Mouse (Mus musculus) hindbrain, embryonic 16.5 days (tissue): ENCODE measurements around the gene Foxp1. TPM values are rescaled to one million over a fixed set of nuclear protein-coding genes. Genes with fewer than 3 reads are reported as not detected.

Experiments used
- ATAC-seq: fragments of 200-750 bp; cut with Nextera tagmentation; 2 replicates; pipeline ENCODE4 v1.8.0; 2017; ENCODE audit warnings: moderate TSS enrichment, moderate library complexity
- H3K27ac ChIP-seq: fragments of 300-500 bp; sonication (generic); 2 replicates; pipeline ENCODE4 v1.5.1; 2014; ENCODE audit warnings: low read depth, mild to moderate bottlenecking, control low read depth, low read length, moderate library complexity
- H3K27me3 ChIP-seq: fragments of 300-500 bp; sonication (generic); replicated peaks from 2 replicates; pipeline ENCODE4 v1.6.1; 2014; ENCODE audit warnings: low read length; ENCODE audit not compliant: control insufficient read depth, insufficient read depth
- H3K36me3 ChIP-seq: fragments of 300-500 bp; sonication (generic); 2 replicates; pipeline ENCODE4 v1.6.1; 2014; ENCODE audit warnings: mild to moderate bottlenecking, low read length, moderate library complexity, mixed read lengths; ENCODE audit not compliant: control insufficient read depth, insufficient read depth
- H3K4me1 ChIP-seq: fragments of 300-500 bp; sonication (generic); 2 replicates; pipeline ENCODE4 v1.6.1; 2014; ENCODE audit warnings: low read depth, low read length; ENCODE audit not compliant: control insufficient read depth, insufficient read depth
- H3K4me2 ChIP-seq: fragments of 300-500 bp; sonication (generic); 2 replicates; pipeline ENCODE4 v1.6.1; 2014; ENCODE audit warnings: mild to moderate bottlenecking, low read length, control low read depth, moderate library complexity
- H3K4me3 ChIP-seq: fragments of 300-500 bp; sonication (generic); 2 replicates; pipeline ENCODE4 v1.5.1; 2014; ENCODE audit warnings: mild to moderate bottlenecking, low read length, control low read depth, moderate library complexity
- H3K9ac ChIP-seq: fragments of 300-500 bp; sonication (generic); 2 replicates; pipeline ENCODE4 v1.6.1; 2014; ENCODE audit warnings: low read depth, mild to moderate bottlenecking, control low read depth, low read length, moderate library complexity
- H3K9me3 ChIP-seq: fragments of 300-500 bp; sonication (generic); 2 replicates; pipeline ENCODE4 v1.6.1; 2014; ENCODE audit warnings: mild to moderate bottlenecking, low read length, moderate library complexity; ENCODE audit not compliant: control insufficient read depth
- WGBS: fragments of 180-500 bp; shearing (Covaris S2); extraction: QIAGEN DNeasy Blood & Tissue Kit; methylation state at CpG from one replicate; pipeline ENCODE4 v1.1.7; 2014; 5-methylcytosine and 5-hydroxymethylcytosine counted together
- polyA plus RNA-seq: library from polyadenylated mRNA; unstranded; fragments of >200 nt; fragmentation: Nextera tagmentation; extraction: Ambion mirVana; gene quantifications from 2 replicates; pipeline ENCODE4 v1.2.1, GENCODE M21; 2015

Gene Foxp1
- polyA plus RNA-seq, 1 experiment from 2014 or later: 47.8 TPM

GRCm38 (mm10) chr6:99103911-99104310, 418.6 kb downstream of the Foxp1 start:
- ATAC-seq: no peak
- H3K27me3 ChIP-seq: no peaks in the 10 kb centered on the region
- H3K4me3 ChIP-seq: no peak overlapping the region
- WGBS: 55% methylated on average over 3 of the region's 3 CpGs
- no peaks in the 10 kb centered on the region for H3K36me3 ChIP-seq
- peaks cover 3% of the 10 kb centered on the region for H3K4me1 ChIP-seq
- H3K9ac ChIP-seq: no peak overlapping the region
- H3K9me3 ChIP-seq: no peaks in the 10 kb centered on the region
- H3K27ac ChIP-seq: no peak overlapping the region
- no peak overlapping the region for H3K4me2 ChIP-seq

GRCm38 (mm10) chr6:99101489-99101908, 421.0 kb downstream of the Foxp1 start:
- 7% methylated on average over 6 of the region's 6 CpGs for WGBS
- no peak overlapping the region for H3K27ac ChIP-seq
- H3K9me3 ChIP-seq: 0 out of 2 replicates have a peak, but pooled peaks cover 2% of the 10 kb centered on the region
- H3K36me3 ChIP-seq: no peaks in the 10 kb centered on the region
- no peak overlapping the region for H3K4me3 ChIP-seq
- no peak overlapping the region for H3K9ac ChIP-seq
- H3K27me3 ChIP-seq: no peaks in the 10 kb centered on the region
- peak; percentile 58; the same call in 1 of the 2 replicates for ATAC-seq
- H3K4me1 ChIP-seq: peaks cover 3% of the 10 kb centered on the region
- peak overlapping the region; percentile 1; the same call in 1 of the 2 replicates for H3K4me2 ChIP-seq

- H3K4me2 ChIP-seq: no peak overlapping the region
These were observed 422.2 kb downstream of the Foxp1 start for GRCm38 (mm10) chr6:99100331-99100730.

GRCm38 (mm10) chr6:99099781-99100180, 422.7 kb downstream of the Foxp1 start:
- Histone ChIP-seq H3K36me3 (no peaks in the 10 kb centered on the region), H3K4me3 (no peak overlapping the region), H3K9me3 (0 out of 2 replicates have a peak, but pooled peaks cover 2% of the 10 kb centered on the region), H3K4me2 (no peak overlapping the region), H3K9ac (no peak overlapping the region), H3K4me1 (peaks cover 10% of the 10 kb centered on the region), H3K27me3 (no peaks in the 10 kb centered on the region), H3K27ac (no peak overlapping the region)
- no peak for ATAC-seq
- 73% methylated on average over 4 of the region's 4 CpGs for WGBS

More at GRCm38 (mm10) chr6:99100331-99100730, 422.2 kb downstream of the Foxp1 start:
- Histone ChIP-seq H3K9ac (no peak overlapping the region), H3K36me3 (no peaks in the 10 kb centered on the region), H3K9me3 (0 out of 2 replicates have a peak, but pooled peaks cover 2% of the 10 kb centered on the region), H3K4me1 (peaks cover 6% of the 10 kb centered on the region), H3K4me3 (no peak overlapping the region), H3K27ac (no peak overlapping the region), H3K27me3 (no peaks in the 10 kb centered on the region)
- ATAC-seq: no peak
- WGBS: 64% methylated on average over 5 of the region's 5 CpGs

GRCm38 (mm10) chr6:99097191-99097590, 425.3 kb downstream of the Foxp1 start:
- H3K4me3 ChIP-seq: no peak overlapping the region
- H3K9ac ChIP-seq: peak overlapping the region; percentile 22; the same call in 1 of the 2 replicates
- no peak overlapping the region for H3K4me2 ChIP-seq
- H3K27me3 ChIP-seq: no peaks in the 10 kb centered on the region
- H3K36me3 ChIP-seq: no peaks in the 10 kb centered on the region
- H3K9me3 ChIP-seq: 0 out of 2 replicates have a peak, but pooled peaks cover 2% of the 10 kb centered on the region
- no peak overlapping the region for H3K27ac ChIP-seq
- peaks cover 14% of the 10 kb centered on the region for H3K4me1 ChIP-seq
- no peak for ATAC-seq
- 34% methylated on average over 7 of the region's 7 CpGs for WGBS

- Histone ChIP-seq H3K36me3 (no peaks in the 10 kb centered on the region), H3K27me3 (no peaks in the 10 kb centered on the region), H3K4me1 (peaks cover 12% of the 10 kb centered on the region), H3K4me2 (no peak overlapping the region), H3K4me3 (no peak overlapping the region), H3K9ac (no peak overlapping the region), H3K9me3 (0 out of 2 replicates have a peak, but pooled peaks cover 2% of the 10 kb centered on the region), H3K27ac (no peak overlapping the region)
- WGBS: 61% methylated on average over 7 of the region's 7 CpGs
- no peak for ATAC-seq
These were observed 425.8 kb downstream of the Foxp1 start for GRCm38 (mm10) chr6:99096776-99097166.

- WGBS: 34% methylated on average over 12 of the region's 12 CpGs
- Histone ChIP-seq H3K4me1 (peaks cover 12% of the 10 kb centered on the region), H3K4me2 (peak overlapping the region; percentile 44; the same call in 1 of the 2 replicates), H3K27ac (no peak overlapping the region), H3K27me3 (no peaks in the 10 kb centered on the region), H3K9me3 (0 out of 2 replicates have a peak, but pooled peaks cover 2% of the 10 kb centered on the region), H3K4me3 (no peak overlapping the region; the same call in 1 of the 2 replicates), H3K36me3 (no peaks in the 10 kb centered on the region), H3K9ac (no peak overlapping the region)
- ATAC-seq: 0 out of 2 replicates have a peak, but pooled peaks have one; percentile 20
These were observed 426.3 kb downstream of the Foxp1 start for GRCm38 (mm10) chr6:99096105-99096775.

GRCm38 (mm10) chr6:99095185-99096104, 427.1 kb downstream of the Foxp1 start:
- Histone ChIP-seq H3K9me3 (0 out of 2 replicates have a peak, but pooled peaks cover 2% of the 10 kb centered on the region), H3K4me1 (peaks cover 12% of the 10 kb centered on the region), H3K27me3 (no peaks in the 10 kb centered on the region), H3K4me2 (peak overlapping the region; percentile 44), H3K4me3 (peak overlapping the region; percentile 2), H3K27ac (no peak overlapping the region), H3K36me3 (no peaks in the 10 kb centered on the region), H3K9ac (no peak overlapping the region)
- WGBS: 26% methylated on average over 18 of the region's 18 CpGs
- ATAC-seq: no peak
